Mouse (Mus musculus) right cerebral cortex, postnatal 10 days (tissue): ENCODE data around the gene Gm1123.

Source experiments
- DNase-seq, 2 experiments: peaks; one replicate each; pipeline ENCODE4 v3.0.0; 2021; ENCODE audit warnings: low spot score in 2 of 2

Gene Gm1123

DNA sequence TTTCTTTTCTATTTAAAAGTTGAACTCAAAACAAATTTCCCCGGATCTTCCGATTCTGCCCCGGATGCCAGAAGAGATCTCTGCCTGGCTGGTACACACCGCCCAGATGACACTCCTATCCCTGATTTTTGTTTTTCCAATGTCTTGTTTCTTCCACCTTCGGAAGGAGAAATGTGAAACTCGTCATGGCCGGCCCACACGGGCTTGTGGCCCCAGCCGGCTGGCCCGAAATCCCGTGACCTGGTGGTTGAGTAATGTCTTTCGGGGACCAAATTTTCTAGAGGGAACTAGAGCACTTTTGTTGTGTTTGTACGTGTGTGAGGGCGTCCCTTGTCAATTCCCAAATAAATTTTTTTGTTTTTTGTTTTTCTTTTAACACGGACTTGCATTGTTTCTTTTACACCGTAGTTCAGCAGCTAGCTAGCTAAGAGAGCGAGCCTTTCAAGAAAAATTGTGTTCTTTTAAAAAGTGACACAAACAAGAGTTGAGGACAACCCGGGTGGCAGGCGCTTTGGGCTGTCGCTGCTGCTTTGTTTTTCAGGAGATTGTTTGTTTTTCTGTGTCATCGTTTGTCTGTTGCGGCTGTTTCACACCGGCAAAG, 77.7 kb downstream of the Gm1123 start:
- no peak for DNase-seq
